Mouse (Mus musculus) embryonic stem cell, embryonic (primary cell): ENCODE measurements around the gene Tbc1d8b.
"Not testable (repeated sequence)": the region's sequence is repeated elsewhere in the genome, so short reads cannot be mapped to it uniquely, and the experiment has no call there.

Experiments
- CTCF ChIA-PET, 4 experiments: fragments of 300-600 bp in 2 of 4; fragments of 350-600 bp in 2 of 4; sonication (Branson Sonifier 250); formaldehyde crosslinking; loops; one replicate each; lab custom pipeline; 2022; ENCODE audit warnings: inconsistent platforms in 2 of 4; lab: Charles Lee
- POLR2A ChIA-PET, 4 experiments: fragments of 300-600 bp in 2 of 4; fragments of 350-600 bp in 2 of 4; sonication (Branson Sonifier 250); formaldehyde crosslinking; loops; one replicate each; lab custom pipeline; 2022; ENCODE audit warnings: antibody characterized with exemption in 4 of 4, inconsistent platforms in 1 of 4; lab: Charles Lee

Gene Tbc1d8b

GRCm38 (mm10) chrX:139684775-139685695, at the start of gene Tbc1d8b:
Gene Tbc1d8b (plus strand): TSS chrX:139684996.
- CTCF ChIA-PET: interaction anchor here in 1 of 4 experiments (0.6 kb wide), 1 partner anchor 1595 kb away, joined by 3 read pairs; no protein-coding TSS in a partner anchor
- POLR2A ChIA-PET: interaction anchor here in 3 of 4 experiments (0.6 to 1.5 kb wide), 9 partner anchors 12 to 352 kb away, joined by 3 to 6 read pairs (median 3); partner anchors contain the start of genes Ripply1 (in 1 of the 3) and Trap1a (in 1 of the 3)

GRCm38 (mm10) chrX:139639744-139640143, 45.1 kb upstream of the Tbc1d8b start:
- ChIA-PET CTCF (no interaction called here), POLR2A (no interaction called here)

- ChIA-PET CTCF (no interaction called here), POLR2A (no interaction called here)
Measured at GRCm38 (mm10) chrX:139640418-139640817, 44.4 kb upstream of the Tbc1d8b start.

- POLR2A ChIA-PET: interaction anchor here in 1 of 4 experiments (0.7 kb wide), 1 partner anchor 319 kb away, joined by 3 read pairs; no protein-coding TSS in a partner anchor
- CTCF ChIA-PET: no interaction called here
Measured at GRCm38 (mm10) chrX:139652226-139652625, 32.6 kb upstream of the Tbc1d8b start.

- ChIA-PET POLR2A (no interaction called here), CTCF (no interaction called here)
Measured at GRCm38 (mm10) chrX:139653292-139653691, 31.5 kb upstream of the Tbc1d8b start.

GRCm38 (mm10) chrX:139654350-139655063, 30.3 kb upstream of the Tbc1d8b start:
- ChIA-PET CTCF (no interaction called here), POLR2A (no interaction called here)

- ChIA-PET POLR2A (no interaction called here), CTCF (no interaction called here)
Measured at GRCm38 (mm10) chrX:139662111-139662510, 22.7 kb upstream of the Tbc1d8b start.

GRCm38 (mm10) chrX:139665829-139666228, 19.0 kb upstream of the Tbc1d8b start:
- ChIA-PET POLR2A (no interaction called here), CTCF (no interaction called here)

GRCm38 (mm10) chrX:139684410-139684774, 404 bp upstream of the Tbc1d8b start:
- POLR2A ChIA-PET: interaction anchor here in 2 of 4 experiments (1.0 to 1.5 kb wide), 4 partner anchors 25 to 351 kb away, joined by 3 to 6 read pairs (median 4); partner anchors contain the start of genes Ripply1 (in 1 of the 2) and Trap1a (in 1 of the 2)
- CTCF ChIA-PET: no interaction called here

GRCm38 (mm10) chrX:139714381-139714780, 29.6 kb downstream of the Tbc1d8b start, which contains the start of gene Gm15013:
Gene Gm15013 (minus strand): TSS chrX:139714481.
- ChIA-PET POLR2A (no interaction called here), CTCF (no interaction called here)

- ChIA-PET CTCF (no interaction called here), POLR2A (no interaction called here)
Measured at GRCm38 (mm10) chrX:139722350-139722749, 37.6 kb downstream of the Tbc1d8b start.

GRCm38 (mm10) chrX:139730541-139730940, 45.7 kb downstream of the Tbc1d8b start:
- CTCF ChIA-PET: no interaction called here
- POLR2A ChIA-PET: no interaction called here

GRCm38 (mm10) chrX:139737066-139737465, 52.3 kb downstream of the Tbc1d8b start:
- CTCF ChIA-PET: no interaction called here

GRCm38 (mm10) chrX:139751855-139752254, 67.1 kb downstream of the Tbc1d8b start:
- POLR2A ChIA-PET: no interaction called here
- CTCF ChIA-PET: interaction anchor here in 3 of 4 experiments (0.6 to 1.7 kb wide), 3 partner anchors 81 to 88 kb away, joined by 3 to 6 read pairs (median 3); no protein-coding TSS in a partner anchor

More at GRCm38 (mm10) chrX:139737066-139737465, 52.3 kb downstream of the Tbc1d8b start:
- POLR2A ChIA-PET: no interaction called here

- CTCF ChIA-PET: interaction anchor here in 1 of 4 experiments (0.6 kb wide), 1 partner anchor 680 kb away, joined by 10 read pairs; no protein-coding TSS in a partner anchor
- POLR2A ChIA-PET: not testable (repeated sequence)
Measured at GRCm38 (mm10) chrX:139758634-139759033, 73.8 kb downstream of the Tbc1d8b start.

GRCm38 (mm10) chrX:139762546-139762945, 77.8 kb downstream of the Tbc1d8b start:
- POLR2A ChIA-PET: interaction anchor here in 1 of 4 experiments (1.0 kb wide), 1 partner anchor 74 kb away, joined by 3 read pairs; no protein-coding TSS in a partner anchor
- CTCF ChIA-PET: interaction anchor here in 2 of 4 experiments (0.7 to 0.8 kb wide), 2 partner anchors 12 to 333 kb away, joined by 3 read pairs; no protein-coding TSS in a partner anchor

- CTCF ChIA-PET: no interaction called here
Measured at GRCm38 (mm10) chrX:139769975-139770637, 85.3 kb downstream of the Tbc1d8b start.

GRCm38 (mm10) chrX:139774309-139775083, 89.7 kb downstream of the Tbc1d8b start:
- POLR2A ChIA-PET: interaction anchor here in 2 of 4 experiments (1.0 to 1.7 kb wide), 4 partner anchors 8 to 89 kb away, joined by 3 to 6 read pairs (median 3); partner anchors contain the start of gene Ripply1 (in 1 of the 2)
- CTCF ChIA-PET: interaction anchor here (0.6 to 1.7 kb wide), 15 partner anchors 8 to 1049 kb away, joined by 3 to 14 read pairs (median 3); partner anchors contain the start of gene Ripply1 (in 1 of the 4)

More at GRCm38 (mm10) chrX:139769975-139770637, 85.3 kb downstream of the Tbc1d8b start:
- POLR2A ChIA-PET: interaction anchor here in 1 of 4 experiments (0.6 kb wide), 1 partner anchor 521 kb away, joined by 3 read pairs; no protein-coding TSS in a partner anchor
